Mouse (Mus musculus) adrenal gland, adult (tissue): ENCODE results near the gene Tbc1d12.
A peak's percentile ranks its signal among the peaks of the same experiment; 100 is the strongest.
"Not testable (repeated sequence)": the region's sequence is repeated elsewhere in the genome, so short reads cannot be mapped to it uniquely, and the experiment has no call there.

Source experiments
- DNase-seq, 2 experiments: peaks; one replicate each; pipeline ENCODE4 v3.0.0; 2022 to 2023; ENCODE audit warnings: low spot score in 1 of 2; ENCODE audit not compliant: inconsistent age in 2 of 2

Gene Tbc1d12

DNA sequence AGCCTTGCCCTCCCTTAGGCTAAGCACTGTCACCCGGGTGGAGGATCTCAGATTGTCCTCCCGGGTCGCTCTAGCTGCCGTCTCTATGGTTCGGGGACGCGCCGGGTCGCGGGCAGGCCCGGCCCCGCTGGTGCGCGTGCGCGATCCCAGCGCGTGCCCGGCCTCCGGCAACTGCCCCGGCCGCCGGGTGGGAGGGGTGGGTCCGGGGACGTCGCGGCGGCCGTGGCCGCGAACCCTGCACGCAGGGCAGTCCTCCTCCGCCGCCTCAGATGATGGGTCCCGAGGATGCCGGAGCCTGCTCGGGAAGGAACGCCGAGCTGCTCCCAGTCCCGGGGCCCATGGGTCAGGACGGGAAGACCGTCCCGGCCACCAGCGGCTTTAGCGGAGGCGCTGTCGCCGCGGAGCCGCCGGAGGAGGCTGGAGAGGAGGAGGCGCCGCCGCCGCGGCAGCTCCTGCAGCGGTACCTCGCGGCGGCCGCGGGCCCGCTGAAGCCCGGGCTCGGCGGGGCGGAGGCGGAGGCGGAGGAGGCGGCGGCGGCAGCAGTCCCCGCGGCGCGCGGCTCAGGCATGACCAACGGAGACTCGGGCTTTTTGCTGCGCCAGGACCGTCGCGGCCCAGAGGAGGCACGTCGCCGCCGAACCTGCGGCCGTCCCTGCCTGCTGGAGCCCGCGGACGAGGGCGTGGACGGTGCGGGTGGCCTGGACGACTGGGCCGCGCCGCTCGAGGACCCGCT, at the start of gene Tbc1d12:
Gene Tbc1d12 (plus strand): TSS at position 142 of the 733 bp plus-strand sequence.
- DNase-seq, result peak; percentile 94 to 98

DNA sequence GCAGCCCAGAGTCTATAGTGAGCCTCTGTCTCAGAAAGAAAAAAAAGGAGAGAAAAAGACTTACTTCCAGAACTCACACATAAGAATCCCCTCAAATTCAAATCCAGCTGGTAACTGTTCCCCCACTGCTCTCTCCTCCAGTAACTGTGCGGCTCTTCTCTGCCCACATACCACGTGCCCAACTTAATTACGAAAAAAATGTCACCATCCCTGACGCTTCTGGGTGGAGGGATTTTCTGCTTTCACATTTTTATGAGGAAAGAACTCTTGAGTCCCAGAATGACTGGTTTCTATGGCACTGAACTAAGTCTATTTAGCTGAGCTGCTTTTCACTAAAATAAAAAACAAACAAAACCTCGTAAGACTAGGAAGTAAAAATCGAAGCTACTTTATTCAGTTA, 48.6 kb upstream of the Tbc1d12 start:
- no peak for DNase-seq

DNA sequence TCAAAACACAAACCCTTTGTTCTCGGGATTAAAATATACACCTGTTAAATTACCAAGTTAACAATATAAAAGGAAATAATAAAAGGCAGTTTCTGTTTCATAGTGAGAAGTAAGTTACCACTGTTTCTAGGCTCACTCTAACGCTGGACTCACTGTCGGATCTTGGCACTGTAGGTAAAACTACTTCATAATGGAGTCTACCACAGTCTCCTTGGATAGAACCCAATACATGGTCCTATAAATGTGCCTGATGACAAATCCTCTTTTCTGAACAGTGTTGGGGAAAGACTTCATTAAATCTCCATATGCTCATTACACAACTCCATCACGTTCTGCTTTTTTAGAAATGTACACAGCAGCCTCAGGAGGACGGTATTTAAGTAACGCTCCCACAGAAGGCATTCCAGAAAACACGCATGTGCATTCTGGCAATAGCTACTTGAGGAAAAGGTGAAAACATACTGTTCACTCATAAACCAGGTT, 42.8 kb upstream of the Tbc1d12 start:
- DNase-seq, result no peak

DNA sequence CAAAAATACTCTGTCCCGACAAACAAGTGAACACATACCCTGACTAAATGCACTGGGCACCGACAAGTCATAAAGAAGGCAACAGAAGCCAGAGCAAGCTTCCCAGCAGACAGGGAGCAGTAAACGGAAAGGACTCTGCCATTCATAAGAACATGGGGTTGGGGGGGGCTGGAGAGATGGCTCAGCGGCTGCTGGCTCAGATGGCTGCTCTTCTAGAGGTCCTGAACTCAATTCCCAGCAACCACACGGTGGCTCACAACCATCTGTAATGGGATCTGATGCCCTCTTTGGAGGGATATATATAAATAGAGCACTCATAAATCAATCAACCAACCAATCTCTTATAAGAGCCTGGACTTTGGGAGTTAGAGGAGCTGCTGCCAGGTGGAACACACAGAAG, 39.8 kb upstream of the Tbc1d12 start:
- no peak for DNase-seq

DNA sequence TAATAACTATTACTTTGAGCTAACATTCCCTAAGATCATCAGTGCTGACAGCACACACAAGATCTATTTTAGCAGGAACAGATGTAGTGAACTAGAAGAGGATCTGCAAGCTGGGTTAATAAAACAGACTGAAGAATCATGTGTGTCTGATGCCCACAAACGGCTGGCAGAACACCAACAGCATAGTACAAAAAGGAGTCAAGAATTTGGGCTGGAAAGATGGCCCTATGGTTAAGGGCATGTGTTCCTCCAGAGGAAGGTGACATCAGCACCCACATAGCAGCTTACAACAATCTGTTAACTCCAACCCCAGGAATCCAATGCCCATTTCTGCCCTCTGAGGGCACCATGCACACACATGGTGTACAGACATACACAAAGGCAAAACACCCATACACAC, 38.1 kb upstream of the Tbc1d12 start:
- DNase-seq, result no peak

DNA sequence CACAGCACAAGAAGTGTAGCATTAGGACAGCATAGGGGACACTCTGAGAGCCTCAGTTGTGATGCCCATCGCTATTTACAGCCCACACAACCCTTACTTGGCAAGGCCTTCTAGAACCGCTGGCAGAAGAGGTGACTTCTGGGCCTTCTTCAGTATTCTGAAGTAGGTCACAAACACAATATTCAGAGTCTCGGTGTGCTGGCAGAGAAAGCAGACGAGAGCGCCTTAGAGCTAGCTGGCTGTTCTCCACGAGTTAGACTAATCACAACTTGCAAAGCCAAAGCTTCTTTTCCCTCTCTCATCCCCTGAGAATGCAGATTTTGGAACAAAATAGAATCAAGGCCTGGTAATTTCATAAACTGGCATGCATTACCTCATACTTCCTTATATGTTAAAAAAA, 37.6 kb upstream of the Tbc1d12 start:
- no peak for DNase-seq

DNA sequence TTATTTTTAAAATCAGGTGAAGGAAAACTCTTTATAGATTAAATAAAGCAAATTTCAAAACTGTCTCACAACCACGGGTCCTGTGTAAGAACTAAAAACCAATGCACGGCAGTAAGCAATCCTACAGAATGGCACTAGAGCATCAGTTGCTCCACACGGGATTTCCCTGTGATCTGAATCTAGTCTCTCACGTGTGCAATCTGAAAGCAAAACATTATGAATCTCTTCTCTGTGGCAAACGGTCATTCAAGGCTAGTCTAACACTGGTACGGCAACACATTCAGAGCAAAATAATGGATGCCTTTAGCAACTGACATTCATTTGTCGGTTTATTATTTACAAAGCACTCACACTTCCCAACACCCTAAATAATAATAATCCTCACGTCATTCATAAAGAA, 18.2 kb upstream of the Tbc1d12 start:
- no peak for DNase-seq

DNA sequence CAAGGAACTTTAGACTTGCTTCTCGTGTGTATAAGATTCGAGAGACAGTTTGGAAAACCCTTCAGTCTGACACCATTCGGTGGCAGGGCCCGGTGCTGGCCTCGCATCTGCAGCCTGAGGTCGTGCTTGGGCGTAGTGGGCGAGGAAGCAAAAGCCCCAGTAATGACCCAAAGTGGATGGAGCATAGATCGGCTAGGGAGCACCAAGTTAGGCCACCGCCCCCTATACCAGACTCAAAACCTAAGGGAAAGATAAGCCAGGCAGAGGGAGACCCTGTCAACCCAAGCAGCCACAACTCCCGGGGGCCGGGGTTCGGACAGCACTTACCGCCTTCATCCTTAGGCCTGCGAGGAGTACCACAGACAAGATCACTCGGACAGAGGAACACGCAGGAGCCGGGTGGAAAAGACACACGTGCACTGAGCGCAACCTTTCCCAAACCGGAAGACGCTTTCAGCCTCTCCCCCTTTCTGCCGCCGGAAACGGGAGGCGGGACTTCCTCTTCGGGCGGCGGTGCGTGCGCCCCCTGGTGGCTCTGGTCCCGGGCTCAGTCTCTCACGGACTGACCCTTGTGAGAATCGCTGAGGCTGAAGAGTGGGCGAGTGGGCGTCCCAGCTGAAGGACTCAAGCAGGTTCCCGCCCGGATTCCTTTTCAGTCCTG, 17.5 kb upstream of the Tbc1d12 start, which contains the start of gene Noc3l:
Gene Noc3l (minus strand): TSS at position 472 of the 661 bp plus-strand sequence.
- peak; percentile 93 to 98 for DNase-seq

DNA sequence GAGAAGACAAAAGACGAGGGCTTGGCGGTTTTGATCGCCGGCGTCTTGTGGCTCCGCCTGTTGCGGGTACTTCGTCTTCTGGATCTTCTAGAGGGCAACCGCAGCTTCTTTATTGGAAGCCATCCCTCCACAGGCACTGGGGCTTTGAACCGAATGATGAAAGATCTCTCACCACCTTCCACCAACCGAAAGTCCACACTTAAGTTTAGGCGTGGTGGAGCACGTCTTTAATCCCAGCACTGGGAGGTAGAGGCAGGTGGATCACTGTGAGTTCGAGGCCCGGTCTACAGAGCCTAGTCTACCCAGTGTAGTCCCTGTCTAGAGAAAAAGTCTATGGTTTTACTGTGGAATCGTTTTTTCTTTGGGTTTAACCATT, 17.0 kb upstream of the Tbc1d12 start:
- DNase-seq, result no peak

DNA sequence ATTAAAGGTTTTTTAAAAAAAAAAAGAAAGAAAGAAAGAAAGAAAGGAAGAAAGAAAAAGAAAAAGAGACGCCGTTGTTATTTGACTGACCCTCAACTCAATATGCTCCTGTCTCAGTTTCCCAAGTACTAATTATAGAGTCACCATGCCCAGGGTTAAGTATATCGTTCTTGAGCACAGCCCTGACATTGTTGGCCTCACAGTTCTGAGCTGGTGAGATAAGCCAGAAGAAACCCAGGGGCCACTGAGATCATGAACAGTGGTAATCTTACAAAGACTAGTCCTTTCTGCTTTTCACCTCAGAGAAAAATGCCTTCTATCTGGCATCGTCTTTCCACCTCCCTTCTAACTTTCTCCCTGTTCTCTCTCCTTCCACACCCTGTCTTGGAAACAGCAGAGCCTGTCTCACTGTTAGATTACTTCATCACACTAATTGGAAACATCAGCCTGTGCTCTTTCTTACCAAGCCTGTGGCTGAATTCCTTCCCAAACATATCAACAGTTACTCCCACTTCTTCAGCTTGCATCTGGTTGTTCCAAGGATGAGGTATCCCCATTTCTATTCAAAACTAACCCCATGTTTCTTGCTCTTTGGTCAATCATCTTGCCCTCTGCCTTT, 16.1 kb upstream of the Tbc1d12 start:
- no peak for DNase-seq

DNA sequence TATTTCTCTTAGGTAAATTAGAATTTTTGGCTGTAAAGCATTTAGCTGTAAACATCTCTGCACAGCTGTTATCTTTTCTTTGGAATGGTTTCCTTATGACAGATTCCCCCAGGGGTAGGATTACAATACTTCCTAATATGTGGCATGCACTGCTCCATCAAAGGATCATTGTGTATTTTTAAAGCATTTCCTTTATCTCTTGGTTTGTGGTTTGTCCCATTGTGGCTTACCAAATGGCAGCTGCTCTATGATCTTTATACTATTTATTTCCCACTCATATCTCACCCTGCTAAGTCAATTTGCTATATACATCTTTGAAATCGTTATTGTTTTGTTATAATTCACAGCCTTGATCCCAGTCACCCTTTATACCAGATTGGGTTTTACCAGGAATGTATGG, 3.2 kb upstream of the Tbc1d12 start:
- DNase-seq, result no peak

DNA sequence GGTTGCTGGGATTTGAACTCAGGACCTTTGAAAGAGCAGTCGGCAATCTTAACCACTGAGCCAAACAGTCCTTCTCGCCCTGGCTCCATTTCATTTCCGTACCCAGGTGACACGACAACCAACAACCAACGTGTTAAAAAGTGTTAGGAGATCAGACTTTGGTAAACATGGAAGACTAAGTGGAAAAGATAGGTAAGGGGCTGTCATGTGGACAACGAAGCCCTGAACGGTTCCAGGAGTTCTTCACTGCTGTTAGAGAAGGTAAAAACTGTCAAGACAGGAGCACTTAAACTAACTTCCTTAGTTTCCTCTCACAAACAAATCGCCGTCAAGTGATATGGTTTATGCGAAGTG, 318 bp upstream of the Tbc1d12 start:
- no peak for DNase-seq

DNA sequence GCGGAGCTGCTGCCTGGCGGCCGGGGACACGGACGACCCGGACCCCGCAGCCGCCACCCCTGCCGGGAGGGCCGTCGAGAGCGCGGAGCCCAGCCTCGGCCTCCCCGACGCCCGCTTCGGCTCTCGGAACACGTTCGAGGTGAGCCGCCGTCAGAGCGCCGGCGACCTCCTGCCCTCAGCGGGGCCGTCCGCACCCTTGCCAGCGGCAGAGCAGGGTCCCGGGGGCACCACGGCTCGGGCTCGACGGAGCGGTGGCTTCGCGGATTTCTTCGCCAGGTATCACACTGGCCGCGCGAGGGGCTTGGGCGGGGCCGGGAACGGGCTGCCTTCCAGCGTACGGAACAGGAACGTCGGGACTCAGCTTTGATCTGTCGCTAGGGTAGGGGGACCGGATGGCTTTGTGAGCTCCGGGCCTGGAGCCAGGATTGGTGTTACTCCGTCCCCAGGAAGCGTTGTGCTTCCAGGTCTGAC, 827 bp downstream of the Tbc1d12 start:
- DNase-seq, result peak; percentile 68 to 83

DNA sequence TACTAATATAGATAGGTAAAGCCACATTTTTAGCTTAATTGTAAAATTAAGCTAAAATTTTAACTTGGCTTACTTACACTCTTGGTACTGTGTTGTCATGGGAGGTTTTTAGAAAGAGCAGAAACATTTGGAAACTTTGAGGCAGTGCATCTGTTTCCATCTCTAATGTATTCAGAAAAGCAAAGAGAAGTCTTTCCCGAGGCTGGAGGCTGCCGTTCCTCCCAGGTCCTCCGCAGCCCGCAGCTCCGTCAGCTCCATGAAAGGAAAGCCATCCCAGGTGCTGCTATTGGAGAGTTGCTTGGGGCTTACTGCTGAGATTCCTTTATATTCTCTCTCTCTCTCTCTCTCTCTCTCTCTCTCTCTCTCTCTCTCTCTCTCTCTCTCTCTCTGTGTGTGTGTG, 8.4 kb downstream of the Tbc1d12 start:
- DNase-seq, result no peak

DNA sequence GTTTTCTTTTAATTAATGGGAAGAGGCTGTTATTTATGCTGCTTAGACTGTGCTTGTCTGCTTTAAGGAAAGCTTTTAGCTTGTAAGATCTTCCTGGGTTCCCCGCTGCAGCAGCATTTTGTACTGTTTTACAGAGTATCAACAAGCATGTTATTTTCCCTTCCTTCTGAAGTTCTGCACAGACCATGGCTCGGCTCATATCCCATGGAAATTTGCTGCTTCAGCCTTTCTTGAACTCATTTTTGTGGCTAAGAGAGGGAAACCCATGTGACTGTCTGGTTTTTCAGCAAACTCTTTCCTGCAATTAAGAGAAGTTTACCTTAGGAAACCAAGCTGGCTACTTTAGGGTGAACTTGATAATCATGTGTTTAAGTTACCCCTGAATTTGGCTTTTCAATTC, 10.0 kb downstream of the Tbc1d12 start:
- DNase-seq, result no peak

DNA sequence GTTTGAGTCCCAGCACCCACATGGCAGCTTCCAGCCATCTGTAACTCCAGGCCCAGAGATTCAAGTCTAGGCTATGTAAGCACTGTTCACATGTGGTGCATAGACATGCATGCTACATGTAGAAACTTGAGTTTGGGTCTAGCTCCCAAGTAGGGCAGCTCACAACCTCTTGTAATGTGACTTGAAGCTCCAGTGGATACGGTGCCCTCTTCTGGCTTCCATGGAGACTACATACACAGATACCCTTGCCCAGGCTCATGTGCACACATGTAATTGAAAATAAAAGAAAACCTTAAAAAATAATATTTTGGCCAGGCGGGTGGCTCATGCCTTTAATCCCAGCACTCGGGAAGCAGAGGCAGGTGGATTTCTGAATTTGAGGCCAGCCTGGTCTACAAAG, 21.8 kb downstream of the Tbc1d12 start:
- no peak for DNase-seq

DNA sequence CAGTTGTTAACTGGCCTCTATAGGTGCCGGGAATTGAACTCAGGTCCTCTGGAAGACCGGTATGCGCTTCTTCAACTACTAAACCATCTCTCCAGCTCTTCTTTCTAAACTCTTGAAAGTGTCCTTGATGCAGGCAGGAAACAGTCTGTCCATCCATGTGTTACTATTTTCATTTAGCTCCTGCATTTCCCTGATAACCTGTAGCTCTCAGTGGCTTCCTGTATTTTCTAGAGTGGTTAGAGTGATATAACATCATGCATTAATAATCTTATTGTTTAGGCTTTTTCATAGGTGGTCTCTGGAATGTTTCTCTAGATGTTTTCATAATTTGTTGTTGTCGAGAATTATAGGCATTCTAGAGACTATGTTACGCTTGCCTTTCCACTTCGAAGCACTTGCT, 26.1 kb downstream of the Tbc1d12 start:
- no peak for DNase-seq

DNA sequence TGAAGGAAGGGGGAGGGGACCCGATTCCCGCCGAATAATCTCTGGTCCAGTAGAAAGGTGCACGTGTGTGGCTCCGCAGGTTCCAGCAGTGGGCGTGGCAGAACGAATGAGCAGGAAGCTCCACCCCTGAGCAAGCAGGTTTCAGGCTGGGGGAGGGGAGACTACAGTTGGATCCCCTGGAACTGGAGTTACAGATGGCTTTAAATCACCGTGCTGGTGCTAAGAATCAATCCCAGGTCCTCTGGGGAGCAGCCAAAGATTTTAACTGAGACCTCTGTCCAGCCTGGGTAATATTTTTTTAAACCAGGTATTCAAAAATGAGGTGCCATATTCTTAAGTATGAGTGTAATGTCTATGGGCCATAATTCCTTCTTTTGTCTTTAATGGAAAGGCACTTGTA, 38.4 kb downstream of the Tbc1d12 start:
- DNase-seq, result not testable (repeated sequence)

DNA sequence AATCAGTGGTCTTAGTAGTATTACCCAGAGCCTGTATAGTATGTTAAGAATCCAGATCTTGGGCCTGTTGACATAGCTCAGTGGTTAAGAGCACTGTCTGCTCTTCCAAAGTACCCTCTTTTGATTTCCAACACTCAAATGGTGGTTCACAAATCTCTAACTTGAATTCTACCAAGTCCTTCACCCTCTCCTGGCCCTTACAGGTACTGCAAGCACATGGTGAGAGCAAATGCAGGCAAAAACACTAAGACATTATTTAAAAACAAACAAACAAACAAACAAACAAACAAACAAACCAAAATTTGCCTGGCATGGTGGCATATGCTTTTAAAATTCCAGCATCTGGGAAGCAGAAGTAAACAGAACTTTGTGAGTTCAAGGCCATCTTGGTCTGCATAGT, 43.9 kb downstream of the Tbc1d12 start:
- DNase-seq, result no peak

DNA sequence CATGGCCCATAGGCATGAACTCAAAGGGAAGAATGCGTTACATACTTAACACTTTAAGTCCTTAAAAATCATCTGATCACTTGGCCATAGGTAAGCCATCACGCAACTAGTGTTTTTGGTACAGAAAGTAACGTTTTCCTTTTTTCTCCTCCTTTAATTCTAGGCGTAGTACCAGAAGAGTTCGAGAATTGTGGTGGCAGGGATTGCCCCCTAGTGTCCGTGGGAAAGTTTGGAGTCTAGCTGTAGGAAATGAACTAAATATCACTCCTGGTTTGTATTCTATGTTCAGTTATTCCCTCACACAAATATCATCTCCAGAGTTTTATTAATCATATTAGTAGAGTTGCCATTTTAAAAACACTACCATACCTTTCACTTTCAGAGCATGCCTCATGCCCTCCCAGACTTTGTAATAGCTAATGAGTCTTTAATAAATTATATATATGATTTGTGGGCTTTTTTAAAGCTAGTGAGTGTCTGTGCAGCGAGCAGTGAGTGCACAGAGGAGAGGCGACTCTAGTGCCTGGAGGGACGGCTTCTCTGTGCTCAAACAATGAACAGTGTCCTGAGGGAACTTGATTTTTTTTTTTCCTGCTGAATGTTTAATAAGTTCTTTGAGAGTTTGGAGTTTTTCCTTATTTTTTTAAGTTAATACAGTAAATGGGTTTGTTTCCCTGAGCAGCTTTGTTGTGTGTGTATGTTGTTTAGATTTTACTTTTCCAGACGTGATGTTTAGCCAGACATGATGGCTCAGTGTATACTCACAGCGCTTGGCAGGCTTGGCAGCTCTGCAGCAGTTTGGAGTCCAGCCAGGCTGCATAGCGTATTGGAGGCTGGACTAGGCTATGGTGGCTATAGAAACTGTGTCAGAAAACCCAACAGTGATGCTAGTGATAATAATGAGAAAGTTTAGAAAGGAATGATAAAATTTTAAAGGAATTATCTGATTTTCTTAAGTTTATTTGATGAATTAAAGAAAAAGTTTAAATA, 65.1 kb downstream of the Tbc1d12 start:
- DNase-seq, result no peak

DNA sequence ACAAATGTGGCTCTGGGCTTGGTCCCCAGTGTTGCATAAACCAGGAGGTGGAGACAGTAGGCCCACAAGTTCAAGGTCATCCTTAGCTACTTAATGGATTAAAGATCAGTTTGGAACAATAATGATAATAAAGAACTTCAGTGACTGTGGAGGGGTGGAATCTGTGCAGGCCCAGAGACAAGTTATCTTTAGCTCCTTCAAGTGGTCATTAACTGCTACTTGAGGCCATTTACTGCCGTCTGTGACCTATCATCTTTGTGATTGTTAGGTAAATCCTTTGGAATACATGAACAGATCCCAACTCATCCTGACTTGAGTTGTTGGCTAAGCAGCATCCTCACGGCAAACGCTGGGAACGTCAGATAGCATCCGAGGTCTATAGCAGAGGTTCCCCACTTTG, 66.1 kb downstream of the Tbc1d12 start:
- DNase-seq, result no peak
